In the genomic region with DNA sequence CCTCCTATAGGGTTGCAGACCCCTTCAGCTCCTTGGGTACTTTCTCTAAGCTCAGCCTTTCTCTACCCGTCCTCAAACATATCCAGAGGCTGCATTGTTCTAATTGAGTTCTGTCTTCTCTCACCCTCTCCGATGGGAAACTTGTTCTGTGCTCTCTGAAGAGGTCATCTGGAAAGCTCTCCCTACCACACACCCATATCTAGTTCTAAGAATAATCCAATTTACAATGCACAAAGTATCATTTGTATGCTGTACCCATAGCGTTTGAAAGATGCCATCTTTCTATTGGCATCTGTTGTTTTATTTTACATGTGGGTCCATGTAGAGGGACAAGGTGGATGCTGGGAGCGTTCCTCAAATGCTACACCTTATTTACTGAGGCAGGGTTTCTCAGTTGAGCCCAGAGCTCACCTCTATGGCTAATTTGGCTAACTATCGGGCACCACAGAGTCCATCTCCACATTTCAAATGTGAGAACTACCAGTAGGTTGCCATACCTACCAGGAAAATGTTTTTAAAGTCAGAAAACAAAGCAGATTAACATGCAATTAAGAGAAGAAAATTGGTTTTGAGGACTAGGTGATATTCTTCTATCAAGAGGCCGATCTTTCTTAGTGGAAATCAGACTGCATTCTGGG, we compare ENCODE assay signal across 33 mouse cellular contexts.
"Had no signal": no experiment of that assay in that cellular context is flagged by ENCODE, and none has a peak within 500 bp of the region (broad histone marks: within the 10 kb centered on the region; RNA-seq: fewer than 3 reads in every experiment).

No protein-coding gene starts in this region.

- DNase-seq: heart, postnatal 10 days; heart, postnatal 14 days; heart, postnatal 36 days; heart, postnatal 4 days; kidney, adult 11 months; kidney, adult 18-20 months; kidney, adult 2 months; kidney, adult 8-10 months; kidney, adult 9 months; kidney, postnatal 10 days; kidney, postnatal 14 days; kidney, postnatal 25 days; kidney, postnatal 36 days; kidney, postnatal 4 days; layer of hippocampus, adult 9-11 months; layer of hippocampus, postnatal 36 days had no signal

- H3K9ac ChIP-seq: heart, embryonic 13.5 days; heart, embryonic 15.5 days; hindbrain, embryonic 12.5 days; hindbrain, embryonic 13.5 days; hindbrain, embryonic 14.5 days; hindbrain, embryonic 15.5 days; intestine, embryonic 15.5 days; kidney, embryonic 15.5 days had no signal

- H3K4me1 ChIP-seq: intestine, embryonic 15.5 days had no signal

- H3K27me3 ChIP-seq: hindbrain, embryonic 12.5 days; hindbrain, embryonic 13.5 days; hindbrain, embryonic 15.5 days; intestine, embryonic 15.5 days; kidney, embryonic 15.5 days had no signal

- H3K4me2 ChIP-seq: heart, embryonic 13.5 days; heart, embryonic 15.5 days; hindbrain, embryonic 12.5 days; hindbrain, embryonic 13.5 days; hindbrain, embryonic 14.5 days; hindbrain, embryonic 15.5 days; intestine, embryonic 15.5 days; kidney, embryonic 15.5 days had no signal

- ATAC-seq: hindbrain, embryonic 16.5 days; hindbrain, postnatal 0 days; inflammation-experienced regulatory T-cells, adult 6 months; intestine, embryonic 15.5 days; intestine, embryonic 16.5 days; intestine, postnatal 0 days had no signal

- H3K4me3 ChIP-seq: heart, embryonic 13.5 days; heart, embryonic 15.5 days; hindbrain, embryonic 10.5 days; hindbrain, embryonic 12.5 days; hindbrain, embryonic 13.5 days; hindbrain, embryonic 15.5 days; intestine, embryonic 15.5 days; kidney, embryonic 15.5 days; layer of hippocampus, adult 2 months; left cerebral cortex, adult 2 months had no signal

- H3K27ac ChIP-seq: heart, embryonic 13.5 days; heart, embryonic 15.5 days; hindbrain, embryonic 12.5 days; hindbrain, embryonic 13.5 days; hindbrain, embryonic 14.5 days; hindbrain, embryonic 15.5 days; hindbrain, postnatal 0 days; intestine, embryonic 15.5 days; kidney, embryonic 15.5 days; kidney, postnatal 0 days; layer of hippocampus, adult 2 months; left cerebral cortex, adult 2 months had no signal

- H3K9me3 ChIP-seq: heart, embryonic 13.5 days; heart, embryonic 15.5 days; hindbrain, embryonic 10.5 days; hindbrain, embryonic 12.5 days; hindbrain, embryonic 13.5 days; hindbrain, embryonic 15.5 days; intestine, embryonic 15.5 days; kidney, embryonic 15.5 days had no signal

- H3K36me3 ChIP-seq: heart, embryonic 13.5 days; heart, embryonic 15.5 days; hindbrain, embryonic 10.5 days; hindbrain, embryonic 12.5 days; hindbrain, embryonic 13.5 days; hindbrain, embryonic 15.5 days; intestine, embryonic 15.5 days; kidney, embryonic 15.5 days had no signal
